Mouse (Mus musculus) MEL (cell line): Measurements from ENCODE around the gene App. TPM values are rescaled to one million over a fixed set of nuclear protein-coding genes. Genes with fewer than 3 reads are reported as not detected.

ENCODE experiments used
- DNase-seq: peaks from one replicate; pipeline ENCODE4 v3.0.0; 2011; ENCODE audit warnings: low read depth, low spot score
- H3K27ac ChIP-seq: 2 replicates; pipeline ENCODE4 v1.5.1; 2012; ENCODE audit warnings: low read depth, mild to moderate bottlenecking, control low read depth, low read length, moderate library complexity; ENCODE audit not compliant: control insufficient read depth
- H3K27me3 ChIP-seq, 2 experiments: fragments of 150-350 bp in 1 of 2; sonication (generic) in 1 of 2; 2 replicates each; pipeline ENCODE4 v1.6.1; 2012; ENCODE audit warnings: low read length in 2 of 2, mild to moderate bottlenecking in 2 of 2, improper control_type of control experiment in 1 of 2, moderate library complexity in 1 of 2; ENCODE audit not compliant: insufficient read depth in 2 of 2, control insufficient read depth in 1 of 2
- H3K36me3 ChIP-seq, 2 experiments: 2 replicates each; pipeline ENCODE4 v1.6.1; 2012 to 2014; ENCODE audit warnings: low read length in 2 of 2, improper control_type of control experiment in 1 of 2, inconsistent platforms in 1 of 2, mild to moderate bottlenecking in 1 of 2; ENCODE audit not compliant: insufficient read depth in 2 of 2, control insufficient read depth in 1 of 2
- H3K4me1 ChIP-seq, 2 experiments: fragments of 150-350 bp in 1 of 2; sonication (generic) in 1 of 2; 2 replicates each; pipeline ENCODE4 v1.6.1; 2012; ENCODE audit warnings: low read length in 2 of 2, improper control_type of control experiment in 1 of 2, mild to moderate bottlenecking in 1 of 2; ENCODE audit not compliant: insufficient read depth in 2 of 2, control insufficient read depth in 1 of 2
- H3K4me3 ChIP-seq, 2 experiments: fragments of 150-350 bp in 1 of 2; sonication (generic) in 1 of 2; 2 replicates each; pipeline ENCODE4 v1.5.1; 2012; ENCODE audit warnings: low read depth in 2 of 2, low read length in 2 of 2, mild to moderate bottlenecking in 2 of 2, moderate library complexity in 2 of 2, control low read depth in 1 of 2, improper control_type of control experiment in 1 of 2; ENCODE audit not compliant: control insufficient read depth in 1 of 2, insufficient read depth in 1 of 2
- H3K79me2 ChIP-seq: 2 replicates; pipeline ENCODE4 v1.6.1; 2012; ENCODE audit warnings: mild to moderate bottlenecking, low read length, moderate library complexity; ENCODE audit not compliant: control insufficient read depth, poor library complexity, insufficient read depth
- H3K9ac ChIP-seq: 2 replicates; pipeline ENCODE4 v1.6.1; 2012; ENCODE audit warnings: low read depth, mild to moderate bottlenecking, control low read depth, low read length, moderate library complexity; ENCODE audit not compliant: control insufficient read depth, poor library complexity, severe bottlenecking
- H3K9me3 ChIP-seq: fragments of 150-350 bp; sonication (generic); replicated peaks from 2 replicates; pipeline ENCODE4 v1.6.1; 2012; ENCODE audit warnings: mild to moderate bottlenecking, low read length, improper control_type of control experiment, moderate library complexity; ENCODE audit not compliant: insufficient read depth
- BHLHE40 ChIP-seq: IDR thresholded peaks from 2 replicates; pipeline ENCODE4 v1.6.1; 2012; ENCODE audit warnings: low read depth, mild to moderate bottlenecking, inconsistent platforms, low read length, improper control_type of control experiment, borderline replicate concordance
- CHD1 ChIP-seq: IDR thresholded peaks from 2 replicates; pipeline ENCODE4 v1.6.1; 2012; ENCODE audit warnings: low read depth, mild to moderate bottlenecking, inconsistent platforms, low read length, improper control_type of control experiment
- E2F4 ChIP-seq: IDR thresholded peaks from 2 replicates; pipeline ENCODE4 v1.6.1; 2011; ENCODE audit warnings: low read depth, low read length, improper control_type of control experiment, borderline replicate concordance
- ELF1 ChIP-seq: IDR thresholded peaks from 2 replicates; pipeline ENCODE4 v1.6.1; 2014; ENCODE audit warnings: low read depth, mild to moderate bottlenecking, inconsistent platforms, low read length, improper control_type of control experiment, moderate library complexity
- EP300 ChIP-seq, 2 experiments: IDR thresholded peaks; 2 replicates each; pipeline ENCODE4 v1.6.1; 2011; ENCODE audit warnings: improper control_type of control experiment in 2 of 2, low read length in 2 of 2, low read depth in 1 of 2, mild to moderate bottlenecking in 1 of 2
- GABPA ChIP-seq: IDR thresholded peaks from 2 replicates; pipeline ENCODE4 v1.6.1; 2012; ENCODE audit warnings: low read depth, mild to moderate bottlenecking, inconsistent platforms, low read length, improper control_type of control experiment, moderate library complexity
- MAFK ChIP-seq: IDR thresholded peaks from 2 replicates; pipeline ENCODE4 v1.6.1; 2011; ENCODE audit warnings: low read depth, mild to moderate bottlenecking, low read length, improper control_type of control experiment, borderline replicate concordance
- MAX ChIP-seq: IDR thresholded peaks from 2 replicates; pipeline ENCODE4 v1.6.1; 2011; ENCODE audit warnings: low read length, improper control_type of control experiment
- MXI1 ChIP-seq: IDR thresholded peaks from 2 replicates; pipeline ENCODE4 v1.6.1; 2011; ENCODE audit warnings: mild to moderate bottlenecking, low read depth, low read length, improper control_type of control experiment
- MYB ChIP-seq: IDR thresholded peaks from 2 replicates; pipeline ENCODE4 v1.6.1; 2011; ENCODE audit warnings: mild to moderate bottlenecking, low read depth, low read length, improper control_type of control experiment
- NRF1 ChIP-seq: IDR thresholded peaks from 2 replicates; pipeline ENCODE4 v1.6.1; 2014; ENCODE audit warnings: low read depth, mild to moderate bottlenecking, inconsistent platforms, low read length, improper control_type of control experiment, moderate library complexity; ENCODE audit not compliant: poor library complexity, insufficient read depth, severe bottlenecking
- POLR2A ChIP-seq, 2 experiments: IDR thresholded peaks; 2 replicates each; pipeline ENCODE4 v1.6.1; 2011 to 2012; ENCODE audit warnings: low read length in 2 of 2, mild to moderate bottlenecking in 2 of 2, control low read depth in 1 of 2, improper control_type of control experiment in 1 of 2, low read depth in 1 of 2, moderate library complexity in 1 of 2; ENCODE audit not compliant: control insufficient read depth in 1 of 2, insufficient read depth in 1 of 2, poor library complexity in 1 of 2
- RAD21 ChIP-seq: IDR thresholded peaks from 2 replicates; pipeline ENCODE4 v1.6.1; 2011; ENCODE audit warnings: mild to moderate bottlenecking, low read depth, low read length, improper control_type of control experiment
- RCOR1 ChIP-seq: IDR thresholded peaks from 2 replicates; pipeline ENCODE4 v1.6.1; 2012; ENCODE audit warnings: low read depth, mild to moderate bottlenecking, inconsistent platforms, low read length, improper control_type of control experiment
- TAL1 ChIP-seq: IDR thresholded peaks from 2 replicates; pipeline ENCODE4 v1.6.1; 2012; ENCODE audit warnings: mild to moderate bottlenecking, inconsistent platforms, low read length, moderate library complexity, mixed read lengths
- TBP ChIP-seq: IDR thresholded peaks from 2 replicates; pipeline ENCODE4 v1.8.0; 2011; ENCODE audit warnings: low read depth, low read length, improper control_type of control experiment
- UBTF ChIP-seq: IDR thresholded peaks from 2 replicates; pipeline ENCODE4 v1.6.1; 2012; ENCODE audit warnings: low read depth, mild to moderate bottlenecking, inconsistent platforms, low read length, improper control_type of control experiment, moderate library complexity, borderline replicate concordance; ENCODE audit not compliant: insufficient read depth
- USF1 ChIP-seq: IDR thresholded peaks from 2 replicates; pipeline ENCODE4 v1.6.1; 2014; ENCODE audit warnings: low read depth, mild to moderate bottlenecking, inconsistent platforms, low read length, improper control_type of control experiment, moderate library complexity
- USF2 ChIP-seq, 2 experiments: IDR thresholded peaks; 2 replicates each; pipeline ENCODE4 v1.6.1; 2011 to 2012; ENCODE audit warnings: improper control_type of control experiment in 2 of 2, low read length in 2 of 2, borderline replicate concordance in 1 of 2, inconsistent platforms in 1 of 2, low read depth in 1 of 2, mild to moderate bottlenecking in 1 of 2; ENCODE audit not compliant: insufficient read depth in 1 of 2
- ZKSCAN1 ChIP-seq: IDR thresholded peaks from 2 replicates; pipeline ENCODE4 v1.6.1; 2012; ENCODE audit warnings: low read depth, mild to moderate bottlenecking, inconsistent platforms, low read length, improper control_type of control experiment, moderate library complexity
- ZMIZ1 ChIP-seq: IDR thresholded peaks from 2 replicates; pipeline ENCODE4 v1.6.1; 2012; ENCODE audit warnings: low read depth, mild to moderate bottlenecking, inconsistent platforms, low read length, improper control_type of control experiment, moderate library complexity
- ZNF384 ChIP-seq: IDR thresholded peaks from 2 replicates; pipeline ENCODE4 v1.6.1; 2012; ENCODE audit warnings: low read depth, mild to moderate bottlenecking, inconsistent platforms, low read length, improper control_type of control experiment
- polyA plus RNA-seq, 2 experiments: library from polyadenylated mRNA; stranded (reverse) in 1 of 2; unstranded in 1 of 2; fragments of >175 nt in 1 of 2; fragments of >200 nt in 1 of 2; gene quantifications; 2 replicates each; pipeline versions ENCODE4 v1.2.1 to v1.2.4; 2012; ENCODE audit warnings: low replicate concordance in 2 of 2, low read depth in 1 of 2; ENCODE audit not compliant: insufficient read length in 2 of 2, insufficient read depth in 1 of 2, missing spikeins in 1 of 2
- total RNA-seq: library from RNA; depleted of rRNA; stranded (reverse); fragments of 300-350 nt; gene quantifications from 2 replicates; pipeline ENCODE4 v1.2.3, GENCODE M21; 2012

The App gene
- total and polyA plus RNA-seq, 3 experiments = not detected

DNA sequence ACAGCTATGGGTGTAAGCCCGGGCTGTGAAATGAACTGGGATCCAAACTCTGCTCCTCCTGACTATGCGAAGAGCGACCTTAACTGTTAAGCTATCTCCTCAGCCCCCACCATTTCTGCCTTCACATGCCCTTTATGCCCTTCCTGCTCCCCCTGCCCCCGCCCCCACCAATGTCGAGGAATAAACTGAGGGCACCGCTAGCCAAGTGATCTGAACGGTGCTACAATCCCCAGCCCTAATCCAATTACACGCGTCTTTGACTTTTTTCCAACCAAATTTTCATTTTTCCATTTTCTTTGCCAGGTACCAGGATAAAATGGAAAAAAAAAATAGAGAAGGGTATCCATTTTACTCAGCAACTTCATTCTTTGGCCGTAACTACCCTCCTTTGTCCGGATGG is 28.2 kb downstream of the App start:
- Histone ChIP-seq H3K79me2 (no peaks in the 10 kb centered on the region), H3K36me3 (no peaks in the 10 kb centered on the region), H3K4me1 (no peaks in the 10 kb centered on the region), H3K27me3 (no peaks in the 10 kb centered on the region), H3K9me3 (no peaks in the 10 kb centered on the region), H3K9ac (no peak overlapping the region), H3K27ac (no peak overlapping the region), H3K4me3 (no peak overlapping the region)
- DNase-seq = no peak
- TF ChIP-seq NRF1 = no peak

DNA sequence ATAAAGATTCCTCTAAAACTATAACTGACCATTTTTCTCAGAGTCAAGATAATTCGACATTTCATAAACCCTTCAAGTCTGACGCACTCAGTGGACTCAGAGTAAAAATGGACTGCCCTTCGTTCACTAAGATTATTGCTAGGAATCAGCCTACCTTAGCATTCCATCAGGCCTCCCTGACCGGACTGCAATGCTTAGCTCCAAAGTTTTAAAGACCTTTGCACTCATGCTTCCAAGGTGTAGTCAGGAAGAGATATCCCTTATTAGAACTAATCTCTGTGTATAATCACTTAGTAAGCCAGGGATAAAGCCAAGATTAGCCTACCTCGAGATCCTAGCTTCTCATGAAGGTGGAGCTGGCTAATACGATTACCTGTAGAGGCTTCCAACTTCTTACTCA is 29.2 kb downstream of the App start:
- Histone ChIP-seq H3K4me1 (no peaks in the 10 kb centered on the region), H3K27me3 (no peaks in the 10 kb centered on the region), H3K27ac (no peak overlapping the region), H3K79me2 (no peaks in the 10 kb centered on the region), H3K9me3 (no peaks in the 10 kb centered on the region), H3K4me3 (no peak overlapping the region), H3K9ac (no peak overlapping the region), H3K36me3 (no peaks in the 10 kb centered on the region)
- no peak for DNase-seq
- TF ChIP-seq USF1 = no peak

DNA sequence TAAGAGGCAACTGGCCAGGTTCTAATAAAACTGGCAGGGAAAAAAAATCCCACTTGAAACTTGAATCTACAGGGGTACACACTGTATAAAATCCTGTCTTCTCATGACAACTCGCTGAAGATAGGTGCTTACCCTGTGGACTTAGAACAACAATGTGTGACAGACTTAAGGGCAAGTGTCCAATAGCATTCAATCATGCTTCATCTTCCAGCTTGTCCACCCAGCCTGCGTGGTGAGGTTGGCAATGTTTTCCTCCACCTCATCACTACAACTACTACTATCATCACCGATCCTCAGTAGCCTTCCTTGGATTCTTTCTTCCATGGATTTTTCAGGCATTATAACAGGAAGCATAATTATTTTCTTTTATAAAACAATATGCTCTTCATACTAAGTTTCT is 29.7 kb downstream of the App start:
- no peaks in the 10 kb centered on the region for H3K4me1 ChIP-seq
- TF ChIP-seq TAL1 (no peak), USF2 (IDR thresholded peaks at IDR 0.05; ENCODE audit: borderline replicate concordance in 1 of 2, insufficient read depth in 1 of 2, low read depth in 1 of 2, low read length in 2 of 2) (no peak), MXI1 (no peak)

DNA sequence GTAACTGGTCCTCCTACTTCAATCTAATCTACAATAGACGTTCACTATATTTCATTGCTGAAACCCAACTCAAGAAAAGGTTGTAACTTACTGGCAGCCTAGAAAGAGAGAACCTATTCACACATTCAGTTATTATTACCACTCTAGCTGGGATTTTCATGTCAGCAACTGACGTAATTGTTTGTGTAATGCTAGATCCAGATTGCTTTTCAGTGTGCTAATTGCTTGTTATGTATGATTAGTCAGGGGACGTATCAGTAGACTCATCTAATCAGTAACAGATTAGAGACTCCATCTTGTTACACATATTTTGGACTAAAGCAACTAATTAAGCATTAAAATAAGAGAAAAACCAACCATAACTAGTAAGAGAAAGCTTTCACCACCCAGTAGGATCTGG is 30.4 kb downstream of the App start:
- Histone ChIP-seq H3K79me2 (no peaks in the 10 kb centered on the region), H3K9me3 (no peaks in the 10 kb centered on the region), H3K36me3 (no peaks in the 10 kb centered on the region), H3K27me3 (no peaks in the 10 kb centered on the region), H3K4me1 (no peaks in the 10 kb centered on the region), H3K27ac (no peak overlapping the region), H3K9ac (no peak overlapping the region), H3K4me3 (no peak overlapping the region)
- DNase-seq = no peak
- no peak for TF ChIP-seq ZMIZ1
- no peak for TF ChIP-seq RCOR1
- no peak for TF ChIP-seq USF1
- no peak for TF ChIP-seq ZNF384
- TF ChIP-seq EP300 (IDR thresholded peaks at IDR 0.05; ENCODE audit: low read depth in 1 of 2, low read length in 2 of 2) = no peak
- no peak for TF ChIP-seq E2F4
- no peak for TF ChIP-seq MYB
- TF ChIP-seq GABPA = no peak
- TF ChIP-seq ELF1 = no peak
- no peak for TF ChIP-seq MAFK
- TF ChIP-seq ZKSCAN1 = no peak
- TF ChIP-seq MAX = no peak
- TF ChIP-seq UBTF = no peak
- TF ChIP-seq CHD1 = no peak
- no peak for TF ChIP-seq BHLHE40
- no peak for TF ChIP-seq RAD21
- no peak for TF ChIP-seq POLR2A (IDR thresholded peaks at IDR 0.05; ENCODE audit: control insufficient read depth in 1 of 2, insufficient read depth in 1 of 2, low read depth in 1 of 2, low read length in 2 of 2, poor library complexity in 1 of 2)
- no peak for TF ChIP-seq TBP

More for the DNA sequence above, 29.7 kb downstream of the App start:
- Histone ChIP-seq H3K36me3 (no peaks in the 10 kb centered on the region), H3K4me3 (no peak overlapping the region), H3K9ac (no peak overlapping the region), H3K27me3 (no peaks in the 10 kb centered on the region), H3K79me2 (no peaks in the 10 kb centered on the region), H3K9me3 (no peaks in the 10 kb centered on the region), H3K27ac (no peak overlapping the region)
- DNase-seq = no peak
